16 mouse cellular contexts compared by ENCODE assay signal in the genomic region with DNA sequence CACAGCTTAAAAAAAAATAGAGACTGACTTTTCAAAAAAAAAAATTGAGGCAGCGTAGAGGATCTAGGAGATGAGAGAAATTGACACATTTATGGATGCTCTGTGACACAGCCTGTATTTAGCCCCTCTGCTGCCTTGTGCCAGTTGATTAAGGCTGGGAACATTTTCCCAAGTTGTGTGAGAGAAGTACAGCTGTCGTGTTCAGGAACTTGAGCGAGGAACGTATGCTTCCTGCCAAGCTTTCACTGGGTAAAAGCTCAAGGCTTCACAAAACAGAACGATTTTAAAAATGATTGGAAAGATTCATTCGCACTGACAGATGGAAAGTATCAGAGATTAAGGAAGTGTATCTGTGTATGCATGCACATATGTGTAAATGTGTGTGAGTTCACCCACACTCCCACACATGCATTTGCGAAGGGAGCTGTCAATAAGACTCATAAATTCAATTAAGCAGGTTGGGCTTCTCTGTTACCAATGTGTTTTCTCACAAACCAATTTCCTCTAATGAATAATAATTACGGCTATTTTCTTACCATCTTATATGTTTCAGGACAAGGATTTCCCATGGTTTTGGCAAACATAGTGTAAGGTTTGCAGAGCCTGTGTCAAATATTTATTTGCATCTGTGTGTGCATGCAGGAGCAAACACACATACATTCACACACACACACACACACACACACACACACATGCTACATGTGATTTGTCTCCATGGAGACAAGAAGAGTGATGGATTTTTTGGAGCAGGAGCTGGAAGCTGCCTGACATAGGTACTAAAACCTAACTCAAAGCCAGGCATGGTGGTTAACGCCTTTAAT.
DNase-seq lines count a peak whose midpoint lies in the region; ATAC-seq and TF ChIP-seq lines count a peak whose summit lies in the region.
"Had no signal": no experiment of that assay in that cellular context is flagged by ENCODE, and none has a peak within 500 bp of the region (broad histone marks: within the 10 kb centered on the region; RNA-seq: fewer than 3 reads in every experiment).

No protein-coding gene starts in this region.

- H3K27me3 ChIP-seq in kidney, adult 2 months (replicated peaks; ENCODE audit: control insufficient read depth, insufficient read depth, low read length) = no peaks in the 10 kb centered on the region
- H3K27me3 ChIP-seq: heart, embryonic 12.5 days; midbrain, embryonic 12.5 days had no signal

- no peak overlapping the region for H3K4me3 ChIP-seq in kidney, adult 2 months (ENCODE audit: insufficient read depth, low read depth, low read length)
- H3K4me3 ChIP-seq: heart, embryonic 12.5 days; limb, embryonic 10.5 days; midbrain, embryonic 12.5 days had no signal

- no peak for TF ChIP-seq CTCF in kidney, adult 2 months (conservative IDR thresholded peaks at IDR 0.05; ENCODE audit: insufficient read depth, insufficient read length, low read depth, low read length)

- WGBS in kidney, adult 2 months = 69% methylated on average over 9 of the region's 9 CpGs

- no peaks in the 10 kb centered on the region for H3K36me3 ChIP-seq in kidney, adult 2 months (ENCODE audit: control insufficient read depth, insufficient read depth, low read length)
- H3K36me3 ChIP-seq: heart, embryonic 12.5 days; limb, embryonic 10.5 days; midbrain, embryonic 12.5 days had no signal

- TF ChIP-seq POLR2A in kidney, adult 2 months (IDR thresholded peaks at IDR 0.05; ENCODE audit: low read depth, low read length) = no peak

- no peaks in the 10 kb centered on the region for H3K4me1 ChIP-seq in kidney, adult 2 months (ENCODE audit: control insufficient read depth, insufficient read depth, low read length)
- H3K4me1 ChIP-seq: heart, embryonic 12.5 days; limb, embryonic 10.5 days; midbrain, embryonic 12.5 days had no signal

- ATAC-seq in frontal cortex, adult (ENCODE audit: low TSS enrichment) = peak; percentile 90

- no peak for DNase-seq in frontal cortex, postnatal 25 days (ENCODE audit: low spot score in 2 of 2)
- DNase-seq in adipocyte (ENCODE audit: low spot score) = peak; percentile 5
- peak; percentile 40 to 52 for DNase-seq in frontal cortex, adult 2 months (ENCODE audit: extremely low spot score in 1 of 2, low spot score in 1 of 2)
- peak; percentile 43 to 60 for DNase-seq in layer of hippocampus, postnatal 36 days
- DNase-seq in thymus, postnatal 36 days = no peak
- no peak for DNase-seq in urinary bladder, postnatal 4 days (ENCODE audit: low spot score in 2 of 2)
- DNase-seq in kidney, adult 2 months = no peak
- DNase-seq: B cell, adult 2 months; cerebellum, adult 18-20 months; kidney, postnatal 10 days; lung, postnatal 36 days had no signal

- no peak overlapping the region for H3K27ac ChIP-seq in kidney, adult 2 months (ENCODE audit: insufficient read depth, low read depth, low read length)
- H3K27ac ChIP-seq: limb, embryonic 10.5 days; liver, embryonic 14.5 days; midbrain, embryonic 12.5 days had no signal

Comparison
In these comparisons a context has a peak if more than half of its experiments do, and no peak if none do; other contexts are left out.
1. DNase-seq: peak in adipocyte (single experiment), frontal cortex, adult 2 months (2 of 2) and layer of hippocampus, postnatal 36 days (2 of 2); none in frontal cortex, postnatal 25 days (0 of 2), thymus, postnatal 36 days (0 of 2), urinary bladder, postnatal 4 days (0 of 2) and kidney, adult 2 months (single experiment).